Comparison of ENCODE assay signal across 20 mouse cellular contexts in the genomic region with DNA sequence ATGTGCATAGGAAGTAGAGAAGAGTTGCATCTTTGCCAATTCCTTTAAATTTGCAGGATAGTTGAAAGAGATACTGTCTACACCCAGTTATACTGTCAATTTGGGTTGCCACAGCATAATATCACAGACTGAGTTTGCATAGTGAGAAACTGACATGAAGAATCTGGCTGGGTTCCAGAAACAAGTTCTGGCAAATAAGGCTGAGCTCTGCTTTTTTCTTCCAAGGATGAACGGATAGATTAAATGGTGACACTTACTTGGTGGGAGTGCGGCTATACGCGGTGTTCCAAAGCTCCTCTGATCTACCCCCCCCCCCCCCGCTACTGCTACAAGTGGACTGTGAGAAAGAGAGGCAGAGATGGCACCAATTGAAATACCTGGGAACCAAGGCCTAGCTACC.
DNase-seq lines count a peak whose midpoint lies in the region; ATAC-seq and TF ChIP-seq lines count a peak whose summit lies in the region.
"Had no signal": no experiment of that assay in that cellular context is flagged by ENCODE, and none has a peak within 500 bp of the region (broad histone marks: within the 10 kb centered on the region; RNA-seq: fewer than 3 reads in every experiment).

No protein-coding gene starts in this region.

- no peak overlapping the region for H3K4me3 ChIP-seq in forebrain, embryonic 13.5 days
- H3K4me3 ChIP-seq in forebrain, embryonic 11.5 days (ENCODE audit: low read depth, low read length), result no peak overlapping the region
- H3K4me3 ChIP-seq in limb, embryonic 14.5 days (replicated peaks; ENCODE audit: low read length), result no peak overlapping the region
- no peak overlapping the region for H3K4me3 ChIP-seq in limb, embryonic 10.5 days
- H3K4me3 ChIP-seq in embryonic facial prominence, embryonic 15.5 days (replicated peaks), result no peak overlapping the region
- H3K4me3 ChIP-seq: embryonic facial prominence, embryonic 12.5 days; heart, adult 2 months; heart, embryonic 15.5 days had no signal

- no peaks in the 10 kb centered on the region for H3K9me3 ChIP-seq in forebrain, embryonic 13.5 days (replicated peaks)
- no peaks in the 10 kb centered on the region for H3K9me3 ChIP-seq in forebrain, embryonic 11.5 days (ENCODE audit: control insufficient read depth, low read length)
- no peaks in the 10 kb centered on the region for H3K9me3 ChIP-seq in limb, embryonic 14.5 days (ENCODE audit: control insufficient read depth, low read length)
- no peaks in the 10 kb centered on the region for H3K9me3 ChIP-seq in limb, embryonic 10.5 days (replicated peaks)
- no peaks in the 10 kb centered on the region for H3K9me3 ChIP-seq in embryonic facial prominence, embryonic 15.5 days (replicated peaks)
- H3K9me3 ChIP-seq: embryonic facial prominence, embryonic 12.5 days; heart, embryonic 15.5 days had no signal

- TF ChIP-seq POLR2A in limb, embryonic 14.5 days (IDR thresholded peaks at IDR 0.05; ENCODE audit: borderline replicate concordance, extremely low read depth, insufficient read depth, insufficient read length), result no peak

- H3K27me3 ChIP-seq in forebrain, embryonic 13.5 days, result no peaks in the 10 kb centered on the region
- H3K27me3 ChIP-seq in forebrain, embryonic 11.5 days (ENCODE audit: control insufficient read depth, insufficient read depth, low read length), result no peaks in the 10 kb centered on the region
- no peaks in the 10 kb centered on the region for H3K27me3 ChIP-seq in limb, embryonic 14.5 days (ENCODE audit: control insufficient read depth, insufficient read depth, low read length)
- H3K27me3 ChIP-seq in limb, embryonic 10.5 days (ENCODE audit: low read depth, poor library complexity, severe bottlenecking), result no peaks in the 10 kb centered on the region
- H3K27me3 ChIP-seq in embryonic facial prominence, embryonic 15.5 days, result no peaks in the 10 kb centered on the region
- H3K27me3 ChIP-seq: embryonic facial prominence, embryonic 12.5 days; heart, embryonic 15.5 days had no signal

- no peak overlapping the region for H3K27ac ChIP-seq in forebrain, embryonic 13.5 days
- no peak overlapping the region for H3K27ac ChIP-seq in forebrain, embryonic 11.5 days (ENCODE audit: low read depth, low read length)
- no peak overlapping the region for H3K27ac ChIP-seq in limb, embryonic 14.5 days (replicated peaks; ENCODE audit: low read depth, low read length)
- no peak overlapping the region for H3K27ac ChIP-seq in limb, embryonic 10.5 days
- no peak overlapping the region for H3K27ac ChIP-seq in embryonic facial prominence, embryonic 15.5 days (replicated peaks)
- H3K27ac ChIP-seq: embryonic facial prominence, embryonic 12.5 days; heart, adult 2 months; heart, embryonic 15.5 days; hindbrain, embryonic 14.5 days had no signal

- 0 out of 2 replicates have a peak, but pooled peaks cover 5% of the 10 kb centered on the region for H3K4me1 ChIP-seq in forebrain, embryonic 13.5 days
- no peaks in the 10 kb centered on the region for H3K4me1 ChIP-seq in forebrain, embryonic 11.5 days (replicated peaks; ENCODE audit: control insufficient read depth, insufficient read depth, low read length)
- H3K4me1 ChIP-seq in limb, embryonic 14.5 days (ENCODE audit: control insufficient read depth, insufficient read depth, low read length), result no peaks in the 10 kb centered on the region
- H3K4me1 ChIP-seq in limb, embryonic 10.5 days, result no peaks in the 10 kb centered on the region
- no peaks in the 10 kb centered on the region for H3K4me1 ChIP-seq in embryonic facial prominence, embryonic 15.5 days
- H3K4me1 ChIP-seq: embryonic facial prominence, embryonic 12.5 days; heart, embryonic 15.5 days had no signal

- H3K9ac ChIP-seq in forebrain, embryonic 13.5 days, result no peak overlapping the region
- H3K9ac ChIP-seq in forebrain, embryonic 11.5 days (ENCODE audit: low read length), result no peak overlapping the region
- no peak overlapping the region for H3K9ac ChIP-seq in limb, embryonic 14.5 days (ENCODE audit: low read depth, low read length, severe bottlenecking)
- no peak overlapping the region for H3K9ac ChIP-seq in embryonic facial prominence, embryonic 15.5 days
- H3K9ac ChIP-seq: embryonic facial prominence, embryonic 12.5 days; heart, embryonic 15.5 days; hindbrain, embryonic 14.5 days had no signal

- 67% methylated on average over 5 of the region's 5 CpGs for WGBS in forebrain, embryonic 13.5 days
- WGBS in forebrain, embryonic 11.5 days, result 86% methylated on average over 5 of the region's 5 CpGs
- WGBS in limb, embryonic 14.5 days, result 69% methylated on average over 5 of the region's 5 CpGs
- WGBS in limb, embryonic 10.5 days, result 93% methylated on average over 5 of the region's 5 CpGs
- WGBS in embryonic facial prominence, embryonic 15.5 days, result 67% methylated on average over 5 of the region's 5 CpGs

- peak; percentile 57; the same call in 1 of the 2 replicates for ATAC-seq in forebrain, embryonic 13.5 days
- ATAC-seq in forebrain, embryonic 11.5 days (replicated peaks; ENCODE audit: low FRiP score), result no peak
- ATAC-seq in limb, embryonic 14.5 days (ENCODE audit: low FRiP score, low read depth), result no peak
- peak; percentile 39; the same call in 1 of the 2 replicates for ATAC-seq in embryonic facial prominence, embryonic 15.5 days (ENCODE audit: insufficient number of reproducible peaks, low FRiP score, low TSS enrichment, low read depth)
- ATAC-seq: intestine, embryonic 16.5 days had no signal

- H3K36me3 ChIP-seq in forebrain, embryonic 13.5 days (ENCODE audit: poor library complexity, severe bottlenecking), result no peaks in the 10 kb centered on the region
- H3K36me3 ChIP-seq in forebrain, embryonic 11.5 days (ENCODE audit: control insufficient read depth, insufficient read depth, low read length), result no peaks in the 10 kb centered on the region
- no peaks in the 10 kb centered on the region for H3K36me3 ChIP-seq in limb, embryonic 14.5 days (ENCODE audit: control insufficient read depth, insufficient read depth, low read length)
- no peaks in the 10 kb centered on the region for H3K36me3 ChIP-seq in limb, embryonic 10.5 days
- no peaks in the 10 kb centered on the region for H3K36me3 ChIP-seq in embryonic facial prominence, embryonic 15.5 days
- H3K36me3 ChIP-seq: embryonic facial prominence, embryonic 12.5 days; heart, embryonic 15.5 days had no signal

- no peak overlapping the region for H3K4me2 ChIP-seq in forebrain, embryonic 13.5 days
- H3K4me2 ChIP-seq in forebrain, embryonic 11.5 days (ENCODE audit: low read depth, low read length, severe bottlenecking), result no peak overlapping the region
- H3K4me2 ChIP-seq in limb, embryonic 14.5 days (replicated peaks; ENCODE audit: low read depth, low read length, severe bottlenecking), result no peak overlapping the region
- H3K4me2 ChIP-seq in embryonic facial prominence, embryonic 15.5 days (replicated peaks), result no peak overlapping the region
- H3K4me2 ChIP-seq: embryonic facial prominence, embryonic 12.5 days; heart, embryonic 11.5 days; heart, embryonic 15.5 days; hindbrain, embryonic 14.5 days had no signal

- DNase-seq in forebrain, embryonic 11.5 days (ENCODE audit: low spot score), result no peak
- DNase-seq in limb, embryonic 14.5 days (ENCODE audit: low spot score), result peak; percentile 5
- DNase-seq in limb, embryonic 10.5 days (ENCODE audit: low spot score), result no peak
- no peak for DNase-seq in adrenal gland, postnatal 14 days
- DNase-seq in kidney, adult 11 months, result no peak
- DNase-seq: adrenal gland, postnatal 10 days; cerebellum, adult 11 months; cerebellum, adult 8-10 months; cerebellum, postnatal 14 days; embryo, embryonic 11 days; gastrocnemius, postnatal 14 days; heart, adult 2 months; heart, postnatal 14 days had no signal

Comparison
In these comparisons a context has a peak if more than half of its experiments do, and no peak if none do; other contexts are left out.
1. ATAC-seq: peak in forebrain, embryonic 13.5 days (single experiment) and embryonic facial prominence, embryonic 15.5 days (single experiment); none in forebrain, embryonic 11.5 days (single experiment) and limb, embryonic 14.5 days (single experiment).